Mouse (Mus musculus) naive thymus-derived CD4-positive, alpha-beta T cell, adult 2 months (primary cell): ENCODE measurements around the gene Hoxa9.
A peak's percentile ranks its signal among the peaks of the same experiment; 100 is the strongest.

Source experiments
- DNase-seq: peaks from one replicate; pipeline ENCODE4 v3.0.0-alpha.2; 2011; ENCODE audit warnings: low read depth

Gene Hoxa9

GRCm38 (mm10) chr6:52244471-52245039 is 13.7 kb upstream of the Hoxa9 start:
- DNase-seq = no peak

DNA sequence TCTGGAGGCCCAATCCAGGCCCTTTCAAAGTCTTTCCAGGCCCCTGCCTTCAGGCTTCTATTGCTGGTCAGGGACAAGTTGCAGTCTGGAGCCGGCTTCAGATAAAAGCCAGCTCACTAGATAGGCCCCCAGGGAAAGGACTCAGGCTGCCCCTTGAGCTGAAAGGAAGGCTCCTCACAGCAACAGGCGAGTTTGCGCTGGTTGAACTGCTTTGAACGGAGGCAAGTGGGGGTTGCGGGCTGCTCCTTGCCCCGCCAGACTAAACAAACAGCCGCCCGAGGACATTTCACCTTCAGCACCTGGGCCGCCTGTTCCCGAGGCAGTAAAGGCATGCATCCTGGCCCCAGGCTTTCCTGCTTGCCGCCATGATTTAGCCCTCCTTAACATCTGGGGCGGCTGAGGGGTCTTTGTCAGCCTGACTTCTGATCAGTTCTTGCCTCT is 12.8 kb upstream of the Hoxa9 start:
- no peak for DNase-seq

GRCm38 (mm10) chr6:52242801-52243332 is 12.0 kb upstream of the Hoxa9 start:
- no peak for DNase-seq

DNA sequence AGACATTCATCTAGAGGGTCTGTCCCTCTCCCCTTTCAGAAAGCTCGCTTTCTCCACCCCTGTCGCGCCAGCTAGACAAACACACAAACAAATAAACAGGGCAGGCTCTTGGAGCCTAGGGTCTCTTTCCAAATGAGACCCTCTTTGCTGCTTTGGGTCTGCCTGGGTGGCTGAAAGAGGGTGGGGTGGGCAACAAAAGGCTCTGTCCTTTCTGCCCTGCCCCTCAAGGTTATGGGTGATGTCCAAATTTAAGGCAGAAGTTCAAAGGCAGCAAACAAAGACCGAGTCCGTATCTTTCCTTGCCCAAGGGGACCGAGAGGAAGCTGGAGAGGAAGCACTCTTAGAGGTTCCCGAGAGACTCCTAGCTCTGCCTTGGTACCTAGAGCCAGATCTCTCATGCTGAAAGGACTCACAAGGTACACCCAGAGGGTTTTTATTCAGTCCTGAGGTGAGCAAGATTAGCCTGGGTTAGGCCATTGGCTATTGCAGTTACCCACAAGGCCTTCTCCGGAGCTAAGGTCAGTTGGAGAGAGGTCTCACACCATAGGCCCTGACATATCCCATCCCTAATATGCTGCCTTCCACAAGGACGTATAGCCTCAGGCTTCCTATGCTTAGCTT is 10.2 kb upstream of the Hoxa9 start:
- DNase-seq = no peak

DNA sequence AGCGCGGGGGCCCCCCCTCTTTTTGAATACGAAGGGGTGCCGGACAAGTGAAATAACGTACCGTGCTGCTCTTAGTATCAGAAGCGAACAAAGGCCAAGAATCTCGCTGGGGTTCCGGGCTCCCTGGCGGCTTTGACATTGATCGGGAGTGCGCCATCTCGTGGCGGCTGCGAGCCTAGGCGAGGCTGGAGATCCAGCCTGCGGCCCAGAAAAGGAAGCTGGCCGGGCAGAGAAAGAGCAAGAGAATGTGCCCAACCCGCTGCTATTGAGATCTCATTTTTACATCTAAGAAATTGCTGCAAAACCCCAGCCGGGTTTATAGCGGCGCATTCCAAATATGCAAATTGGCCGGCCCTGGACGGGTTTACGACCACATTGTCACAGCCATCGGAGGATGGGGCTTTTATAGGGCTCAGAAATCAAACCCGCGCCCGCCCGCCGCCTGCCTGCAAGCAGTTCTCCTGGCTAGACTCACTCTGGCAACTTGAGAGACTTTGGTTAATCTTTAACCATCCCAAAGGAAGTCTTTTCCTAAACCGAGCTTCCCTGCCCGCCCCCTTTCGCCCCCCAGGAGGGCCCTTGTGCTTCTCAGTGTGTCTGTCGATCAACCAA is 9.6 kb upstream of the Hoxa9 start, which contains the start of gene Hoxa10:
TSS of gene Hoxa10 (minus strand) at position 466 of the 612 bp plus-strand sequence.
- DNase-seq = peak; percentile 89

- no peak for DNase-seq
Measured at GRCm38 (mm10) chr6:52239625-52240388, 8.9 kb upstream of the Hoxa9 start.

DNA sequence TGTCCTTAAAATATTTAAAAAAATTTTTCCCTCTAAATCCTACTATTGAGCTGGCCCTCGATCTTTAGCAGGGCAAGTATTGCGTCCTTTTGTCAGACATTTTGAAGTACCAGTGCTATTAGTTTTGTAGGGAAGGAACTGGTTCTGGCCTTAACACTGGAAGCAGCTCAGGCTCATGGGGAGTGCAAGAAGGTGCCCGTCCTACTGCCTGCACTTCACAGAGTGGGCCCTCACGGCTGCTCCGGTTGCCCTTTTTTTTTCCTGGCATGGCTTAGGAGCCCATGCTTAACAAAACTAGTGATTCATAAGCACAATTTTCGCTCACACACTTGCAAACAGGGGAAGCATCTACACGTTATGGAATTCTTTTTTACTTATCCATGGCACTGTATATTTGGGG is 8.1 kb upstream of the Hoxa9 start:
- DNase-seq = no peak

DNA sequence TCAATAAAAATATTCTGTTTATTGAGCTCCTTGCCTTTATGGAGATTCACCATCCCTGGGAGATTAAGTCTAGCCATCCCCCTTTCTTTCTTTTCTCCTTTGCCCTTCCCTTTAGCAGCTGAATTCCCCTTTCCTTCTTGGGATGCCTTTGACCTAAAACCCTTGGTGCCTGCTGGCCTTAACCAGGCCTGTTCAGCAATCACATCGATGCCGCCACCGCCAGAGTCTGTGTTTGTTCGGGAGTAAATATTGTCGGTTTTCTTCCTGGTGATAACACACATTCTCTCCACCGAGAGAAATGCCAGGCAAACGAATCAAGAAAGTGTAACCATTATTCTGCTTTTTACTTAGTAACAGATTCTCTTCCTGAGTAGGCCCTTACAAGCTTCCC is 7.3 kb upstream of the Hoxa9 start:
- no peak for DNase-seq

GRCm38 (mm10) chr6:52237346-52238154 is 6.7 kb upstream of the Hoxa9 start:
- no peak for DNase-seq

DNA sequence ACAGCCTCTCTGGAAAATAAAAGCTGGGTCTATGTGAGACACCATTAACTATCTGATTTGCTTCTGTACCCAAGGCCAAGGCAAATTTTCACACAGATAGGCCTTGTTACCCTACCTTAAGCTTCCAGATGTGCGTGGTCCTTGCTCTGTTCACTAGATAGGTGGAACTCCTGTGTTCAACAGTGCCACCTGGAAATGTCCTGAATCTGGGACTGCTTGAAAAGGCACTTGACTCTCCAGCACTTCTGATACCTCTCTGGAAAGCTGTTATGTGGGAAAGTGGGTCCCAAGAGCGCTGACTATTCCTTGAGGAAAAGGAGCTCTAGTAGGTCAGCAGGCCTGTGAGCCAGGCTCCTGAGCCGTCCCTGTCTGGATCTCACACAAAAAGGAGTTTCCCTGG is 5.9 kb upstream of the Hoxa9 start:
- DNase-seq = no peak

DNA sequence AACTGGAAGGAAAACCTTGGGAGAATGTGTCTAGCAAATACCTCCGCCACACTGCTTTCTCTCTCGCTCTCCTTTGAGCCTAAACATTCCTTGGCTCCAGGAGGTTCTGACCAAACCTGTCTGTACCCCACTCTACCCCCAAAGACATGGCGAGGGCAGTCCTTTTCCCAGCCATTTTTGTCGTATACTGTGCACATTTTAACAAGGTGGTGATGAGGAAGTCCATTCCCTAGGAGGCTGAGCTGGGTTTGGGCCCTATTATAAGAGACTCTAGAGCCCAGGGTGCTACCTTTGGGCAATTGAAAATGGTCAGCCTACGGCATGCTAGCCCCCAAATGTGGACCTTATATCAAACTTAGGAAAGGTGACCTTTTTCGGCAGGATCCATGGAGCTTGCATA is 5.0 kb upstream of the Hoxa9 start:
- no peak for DNase-seq

- no peak for DNase-seq
Measured at GRCm38 (mm10) chr6:52235267-52235666, 4.4 kb upstream of the Hoxa9 start.

DNA sequence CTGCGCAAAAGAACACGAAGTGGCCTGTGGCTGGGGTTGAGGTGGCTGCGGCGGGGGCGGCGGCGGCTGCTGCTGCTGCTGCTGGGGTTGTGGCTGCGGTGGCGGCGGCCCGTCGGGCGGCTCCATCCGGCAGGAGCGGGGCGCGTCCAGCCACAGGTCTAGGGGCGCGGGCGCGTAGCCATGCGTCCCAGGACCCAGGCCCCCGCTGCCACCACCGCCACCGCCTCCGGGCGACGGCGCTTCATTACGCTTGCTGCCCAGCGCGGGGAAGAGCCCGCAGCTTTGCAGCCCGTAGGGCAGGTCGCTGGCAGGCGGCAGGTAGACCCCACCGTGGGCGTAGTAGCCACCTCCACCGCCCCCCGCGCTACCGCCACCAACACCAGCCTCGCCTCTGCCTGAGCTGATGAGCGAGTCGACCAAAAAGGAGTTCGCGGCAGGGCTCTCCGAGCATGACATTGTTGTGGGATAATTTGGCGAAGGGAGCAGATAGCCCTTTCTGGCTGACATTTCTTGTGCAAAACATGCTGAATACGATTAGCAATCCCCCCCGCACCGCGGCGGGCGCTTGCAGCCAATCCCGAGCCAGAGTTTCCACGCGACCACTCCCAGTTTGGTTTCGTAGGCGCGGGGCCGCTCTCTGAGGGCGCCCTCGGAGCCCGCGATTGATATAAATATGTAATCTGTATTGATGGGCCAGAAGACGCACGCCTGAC is 3.7 kb upstream of the Hoxa9 start:
- DNase-seq = no peak

- no peak for DNase-seq
Measured at GRCm38 (mm10) chr6:52233546-52234427, 2.9 kb upstream of the Hoxa9 start.

DNA sequence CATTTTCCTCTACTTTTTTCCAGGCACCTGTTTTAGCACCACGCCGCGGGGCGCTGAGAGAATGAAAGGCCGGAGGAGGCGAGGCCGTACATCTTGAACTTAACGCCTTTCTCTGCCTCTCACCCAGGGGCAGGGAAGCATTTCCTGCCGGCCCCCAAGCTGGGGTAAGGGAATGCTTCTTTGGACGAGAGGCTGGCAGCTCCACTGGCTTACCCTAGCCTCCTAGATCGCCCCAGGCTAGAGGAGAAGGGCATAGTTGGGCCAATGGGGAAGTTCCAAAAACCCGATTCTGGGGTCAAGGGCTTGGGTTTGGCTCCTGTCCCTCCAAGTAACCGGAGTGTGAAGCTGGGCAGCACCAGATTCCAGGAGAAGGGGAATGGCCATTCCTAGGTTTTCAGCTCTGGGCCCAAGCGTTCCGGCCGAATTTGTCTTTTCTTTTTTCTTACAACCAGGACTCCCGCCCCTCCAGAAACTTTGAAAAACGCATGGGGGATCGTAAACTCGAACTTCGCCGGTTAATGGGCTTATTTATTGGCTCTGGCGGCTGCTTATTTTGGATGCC is 2.2 kb upstream of the Hoxa9 start:
- no peak for DNase-seq

- DNase-seq = no peak
Measured at GRCm38 (mm10) chr6:52232568-52232965, 1.7 kb upstream of the Hoxa9 start.

GRCm38 (mm10) chr6:52231885-52232567 is 1.1 kb upstream of the Hoxa9 start:
- DNase-seq = no peak

GRCm38 (mm10) chr6:52229558-52230416 is 1.1 kb downstream of the Hoxa9 start:
- DNase-seq = no peak
